Mouse (Mus musculus) liver, embryonic 15.5 days (tissue): ENCODE results near the gene Cers1. TPM values are rescaled to one million over a fixed set of nuclear protein-coding genes. Genes with fewer than 3 reads are reported as not detected.

Source experiments
- ATAC-seq: fragments of 200-750 bp; cut with Nextera tagmentation; 2 replicates; pipeline ENCODE4 v1.8.0; 2017; ENCODE audit warnings: moderate number of reproducible peaks, mild to moderate bottlenecking, moderate library complexity; ENCODE audit not compliant: insufficient read depth
- H3K27ac ChIP-seq: fragments of 300-500 bp; sonication (generic); replicated peaks from 2 replicates; pipeline ENCODE4 v1.5.1; 2015; ENCODE audit warnings: mild to moderate bottlenecking, inconsistent platforms
- H3K27me3 ChIP-seq: fragments of 300-500 bp; sonication (generic); 2 replicates; pipeline ENCODE4 v1.6.1; 2015; ENCODE audit warnings: mild to moderate bottlenecking, inconsistent platforms
- H3K36me3 ChIP-seq: fragments of 300-500 bp; sonication (generic); replicated peaks from 2 replicates; pipeline ENCODE4 v1.6.1; 2015; ENCODE audit warnings: moderate library complexity, mild to moderate bottlenecking, inconsistent platforms
- H3K4me1 ChIP-seq: fragments of 300-500 bp; sonication (generic); replicated peaks from 2 replicates; pipeline ENCODE4 v1.6.1; 2015; ENCODE audit warnings: inconsistent platforms
- H3K4me2 ChIP-seq: fragments of 300-500 bp; sonication (generic); 2 replicates; pipeline ENCODE4 v1.6.1; 2015; ENCODE audit warnings: moderate library complexity, mild to moderate bottlenecking, inconsistent platforms
- H3K4me3 ChIP-seq: fragments of 300-500 bp; sonication (generic); replicated peaks from 2 replicates; pipeline ENCODE4 v1.5.1; 2015; ENCODE audit warnings: mild to moderate bottlenecking, inconsistent platforms
- H3K9ac ChIP-seq: fragments of 300-500 bp; sonication (generic); 2 replicates; pipeline ENCODE4 v1.6.1; 2015; ENCODE audit warnings: moderate library complexity, mild to moderate bottlenecking, inconsistent platforms
- H3K9me3 ChIP-seq: fragments of 300-500 bp; sonication (generic); replicated peaks from 2 replicates; pipeline ENCODE4 v1.6.1; 2016; ENCODE audit warnings: inconsistent platforms
- WGBS: fragments of 180-500 bp; shearing (Covaris S2); methylation state at CpG from one replicate; pipeline ENCODE4 v1.1.7; 2015; ENCODE audit warnings: mixed read lengths; ENCODE audit not compliant: insufficient replicate concordance; 5-methylcytosine and 5-hydroxymethylcytosine counted together
- polyA plus RNA-seq: library from polyadenylated mRNA; unstranded; fragments of >200 nt; fragmentation: Nextera tagmentation; extraction: Ambion mirVana; gene quantifications from 2 replicates; pipeline ENCODE4 v1.2.1, GENCODE M21; 2015

Cers1 gene
- polyA plus RNA-seq, 1 experiment from 2014 or later: 0.25 TPM

GRCm38 (mm10) chr8:70316511-70317504 lies 1.2 kb downstream of the Cers1 start:
- H3K27ac ChIP-seq: no peak overlapping the region
- no peaks in the 10 kb centered on the region for H3K9me3 ChIP-seq
- H3K4me3 ChIP-seq: no peak overlapping the region
- 23% methylated on average over 15 of the region's 15 CpGs for WGBS
- H3K27me3 ChIP-seq: peaks cover 54% of the 10 kb centered on the region
- peaks cover 16% of the 10 kb centered on the region for H3K36me3 ChIP-seq
- ATAC-seq: no peak
- peaks cover 10% of the 10 kb centered on the region for H3K4me1 ChIP-seq
- no peak overlapping the region for H3K9ac ChIP-seq
- peak overlapping the region; percentile 73 for H3K4me2 ChIP-seq

- peaks cover 58% of the 10 kb centered on the region for H3K27me3 ChIP-seq
- no peak overlapping the region for H3K27ac ChIP-seq
- ATAC-seq: no peak
- peaks cover 10% of the 10 kb centered on the region for H3K4me1 ChIP-seq
- 68% methylated on average over 5 of the region's 5 CpGs for WGBS
- H3K36me3 ChIP-seq: peaks cover 7% of the 10 kb centered on the region
- H3K9me3 ChIP-seq: no peaks in the 10 kb centered on the region
- no peak overlapping the region for H3K9ac ChIP-seq
- no peak overlapping the region for H3K4me2 ChIP-seq
- H3K4me3 ChIP-seq: no peak overlapping the region
Observed at GRCm38 (mm10) chr8:70317872-70318271, 2.3 kb downstream of the Cers1 start.

GRCm38 (mm10) chr8:70323716-70324115 lies 8.1 kb downstream of the Cers1 start:
- Histone ChIP-seq H3K4me3 (no peak overlapping the region), H3K4me2 (no peak overlapping the region), H3K9ac (no peak overlapping the region), H3K27ac (no peak overlapping the region), H3K9me3 (0 out of 2 replicates have a peak, but pooled peaks cover 3% of the 10 kb centered on the region), H3K4me1 (peaks cover 17% of the 10 kb centered on the region), H3K36me3 (no peaks in the 10 kb centered on the region), H3K27me3 (peaks cover 16% of the 10 kb centered on the region)
- WGBS: 73% methylated on average over 3 of the region's 3 CpGs
- ATAC-seq: no peak

- Histone ChIP-seq H3K4me1 (peaks cover 49% of the 10 kb centered on the region), H3K36me3 (peaks cover 21% of the 10 kb centered on the region), H3K4me3 (no peak overlapping the region), H3K27ac (peak overlapping the region; percentile 87), H3K27me3 (peaks cover 17% of the 10 kb centered on the region), H3K4me2 (0 out of 2 replicates have a peak overlapping the region, but pooled peaks have one; percentile 0), H3K9me3 (0 out of 2 replicates have a peak, but pooled peaks cover 3% of the 10 kb centered on the region), H3K9ac (no peak overlapping the region)
- peak; percentile 73 for ATAC-seq
- WGBS: 62% methylated on average over 6 of the region's 6 CpGs
Observed at GRCm38 (mm10) chr8:70327512-70327911, 11.9 kb downstream of the Cers1 start.

GRCm38 (mm10) chr8:70329124-70329834 lies 13.7 kb downstream of the Cers1 start, which contains the start of gene Gdf1:
Gdf1 (plus strand) TSS chr8:70329817.
- H3K4me3 ChIP-seq: no peak within 1 kb of the TSS; the same call in 1 of the 2 replicates
- peaks cover 49% of the 10 kb centered on the region for H3K4me1 ChIP-seq
- no peak within 1 kb of the TSS for H3K9ac ChIP-seq
- 37% methylated on average over 14 of the region's 14 CpGs for WGBS
- peaks cover 14% of the 10 kb centered on the region for H3K27me3 ChIP-seq
- peak within 1 kb of the TSS; percentile 87 for H3K27ac ChIP-seq
- 0 out of 2 replicates have a peak, but pooled peaks cover 3% of the 10 kb centered on the region for H3K9me3 ChIP-seq
- no peak for ATAC-seq
- H3K4me2 ChIP-seq: peak within 1 kb of the TSS; percentile 27; the same call in 1 of the 2 replicates
- H3K36me3 ChIP-seq: peaks cover 39% of the 10 kb centered on the region

- ATAC-seq: no peak; the same call in 1 of the 2 replicates
- no peak overlapping the region for H3K27ac ChIP-seq
- peaks cover 47% of the 10 kb centered on the region for H3K36me3 ChIP-seq
- peaks cover 14% of the 10 kb centered on the region for H3K27me3 ChIP-seq
- no peak overlapping the region for H3K9ac ChIP-seq
- H3K4me2 ChIP-seq: peak overlapping the region; percentile 27; the same call in 1 of the 2 replicates
- no peak overlapping the region; the same call in 1 of the 2 replicates for H3K4me3 ChIP-seq
- 18% methylated on average over 45 of the region's 45 CpGs for WGBS
- H3K4me1 ChIP-seq: peaks cover 49% of the 10 kb centered on the region
- 0 out of 2 replicates have a peak, but pooled peaks cover 3% of the 10 kb centered on the region for H3K9me3 ChIP-seq
Observed at GRCm38 (mm10) chr8:70329835-70330740, 14.5 kb downstream of the Cers1 start.

GRCm38 (mm10) chr8:70330741-70331364 lies 15.3 kb downstream of the Cers1 start:
- Histone ChIP-seq H3K4me1 (peaks cover 49% of the 10 kb centered on the region), H3K9me3 (0 out of 2 replicates have a peak, but pooled peaks cover 3% of the 10 kb centered on the region), H3K9ac (no peak overlapping the region), H3K4me3 (no peak overlapping the region; the same call in 1 of the 2 replicates), H3K27ac (no peak overlapping the region), H3K27me3 (peaks cover 14% of the 10 kb centered on the region), H3K4me2 (peak overlapping the region; percentile 27; the same call in 1 of the 2 replicates), H3K36me3 (peaks cover 54% of the 10 kb centered on the region)
- WGBS: 52% methylated on average over 53 of the region's 53 CpGs
- ATAC-seq: peak; percentile 25; the same call in 1 of the 2 replicates

- Histone ChIP-seq H3K9me3 (0 out of 2 replicates have a peak, but pooled peaks cover 3% of the 10 kb centered on the region), H3K4me3 (no peak overlapping the region), H3K27me3 (peaks cover 14% of the 10 kb centered on the region), H3K4me1 (peaks cover 49% of the 10 kb centered on the region), H3K27ac (no peak overlapping the region), H3K9ac (no peak overlapping the region), H3K4me2 (no peak overlapping the region), H3K36me3 (peaks cover 61% of the 10 kb centered on the region)
- 89% methylated on average over 19 of the region's 19 CpGs for WGBS
- ATAC-seq: no peak
Observed at GRCm38 (mm10) chr8:70331526-70331925, 16.0 kb downstream of the Cers1 start.

GRCm38 (mm10) chr8:70332070-70332877 lies 16.7 kb downstream of the Cers1 start:
- H3K4me2 ChIP-seq: no peak overlapping the region
- no peak for ATAC-seq
- WGBS: 48% methylated on average over 41 of the region's 41 CpGs
- H3K4me3 ChIP-seq: no peak overlapping the region
- H3K27ac ChIP-seq: no peak overlapping the region
- peaks cover 69% of the 10 kb centered on the region for H3K36me3 ChIP-seq
- H3K4me1 ChIP-seq: peaks cover 46% of the 10 kb centered on the region
- no peak overlapping the region for H3K9ac ChIP-seq
- H3K9me3 ChIP-seq: 0 out of 2 replicates have a peak, but pooled peaks cover 2% of the 10 kb centered on the region
- H3K27me3 ChIP-seq: peaks cover 14% of the 10 kb centered on the region
